Mouse (Mus musculus): Measurements from ENCODE around the gene Miga2.

DNA sequence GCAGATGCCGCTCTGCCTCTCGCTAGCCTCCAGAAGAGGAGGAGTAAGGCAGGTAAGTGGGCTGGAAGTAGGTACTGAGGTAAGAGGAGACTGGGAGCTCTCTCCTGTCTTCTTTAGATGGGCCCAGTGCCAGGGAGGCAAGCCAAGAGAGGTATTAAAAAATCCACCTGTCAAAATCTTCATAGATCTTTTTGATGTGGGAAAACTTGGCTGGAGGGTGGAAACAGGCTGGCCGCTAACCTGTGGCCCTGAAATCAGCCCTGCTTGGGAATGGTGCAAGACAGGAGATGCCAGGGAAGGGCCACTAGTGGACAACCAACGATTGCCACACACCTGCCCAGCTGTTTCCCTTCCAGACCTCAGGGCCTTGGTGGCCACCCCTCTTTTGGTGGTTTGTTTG lies 50.1 kb downstream of the Miga2 start:
- TF ChIP-seq CTCF (IDR thresholded peaks at IDR 0.05; ENCODE audit: low read depth) = no peak
- TF ChIP-seq EP300 (optimal IDR thresholded peaks at IDR 0.05) = no peak

Measured in stomach, postnatal 0 days (tissue).